Mouse (Mus musculus): ENCODE data around the gene Gm21663. TPM values are rescaled to one million over a fixed set of nuclear protein-coding genes. Genes with fewer than 3 reads are reported as not detected.

Gm21663 gene
- 0.09 and 0.22 TPM in 2 replicates for polyA plus RNA-seq (2015; fragmentation: Nextera tagmentation; extraction: Ambion mirVana)

GRCm38 (mm10) chr5:25942281-25942680 is at the start of gene Gm21663:
Gene Gm21663, minus strand, starts transcription at chr5:25942381.

GRCm38 (mm10) chr5:25988550-25988949 is 46.4 kb upstream of the Gm21663 start, which contains the start of gene Gm21698:
Gene Gm21698, minus strand, starts transcription at chr5:25988650.

DNA sequence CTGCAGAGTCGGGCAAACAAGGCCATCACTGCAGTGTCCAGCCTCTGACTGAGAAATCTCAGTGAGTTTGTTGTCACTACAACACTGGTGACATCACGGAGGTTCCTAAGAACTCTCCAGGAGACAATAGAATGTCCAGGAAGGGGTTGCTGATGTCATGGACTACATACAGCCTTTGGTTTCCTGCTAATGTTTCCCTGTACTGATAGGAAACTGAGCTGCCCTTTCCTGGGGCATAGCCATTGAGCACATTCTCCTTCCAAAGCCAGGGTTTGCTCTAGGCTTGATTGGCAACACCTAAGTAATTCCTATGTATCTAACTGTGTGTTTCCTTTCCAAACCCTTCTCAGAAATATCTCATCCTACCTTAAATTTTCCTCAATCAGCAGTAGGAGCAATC is 30.4 kb upstream of the Gm21663 start, which contains the start of gene Gm21680:
Gene Gm21680, minus strand, starts transcription at position 101 of the 400 bp plus-strand sequence.

GRCm38 (mm10) chr5:25954317-25954716 is 12.1 kb upstream of the Gm21663 start, which contains the start of gene Gm21671:
Gene Gm21671, minus strand, starts transcription at chr5:25954417.

Other genes with a start within 250 kb of the Gm21663 start
- gene Xrcc2, start 236.6 kb downstream of the Gm21663 start, polyA plus RNA-seq (2015; fragmentation: Nextera tagmentation; extraction: Ambion mirVana): 2.6 and 4.0 TPM in 2 replicates
- 10.8 and 11.8 TPM in 2 replicates for gene Actr3b, start 182.4 kb downstream of the Gm21663 start, polyA plus RNA-seq (2015; fragmentation: Nextera tagmentation; extraction: Ambion mirVana)
- gene Gm21671, start 12.0 kb upstream of the Gm21663 start, polyA plus RNA-seq (2015; fragmentation: Nextera tagmentation; extraction: Ambion mirVana): 0.09 and 0.35 TPM in 2 replicates
- 0.17 and 0.21 TPM in 2 replicates for gene Gm21680, start 30.3 kb upstream of the Gm21663 start, polyA plus RNA-seq (2015; fragmentation: Nextera tagmentation; extraction: Ambion mirVana)
- gene Gm21698, start 46.3 kb upstream of the Gm21663 start, polyA plus RNA-seq (2015; fragmentation: Nextera tagmentation; extraction: Ambion mirVana): 0.40 TPM in 1 of 2 replicates, not detected in the other
- 0.20 and 0.48 TPM in 2 replicates for gene Gm1979, start 62.4 kb upstream of the Gm21663 start, polyA plus RNA-seq (2015; fragmentation: Nextera tagmentation; extraction: Ambion mirVana)
- 0.22 TPM in 1 of 2 replicates, not detected in the other for gene Gm5862, start 80.5 kb upstream of the Gm21663 start, polyA plus RNA-seq (2015; fragmentation: Nextera tagmentation; extraction: Ambion mirVana)
- gene Speer4a, start 97.2 kb upstream of the Gm21663 start, polyA plus RNA-seq (2015; fragmentation: Nextera tagmentation; extraction: Ambion mirVana): 0.22 and 0.63 TPM in 2 replicates
- gene Gm7347, start 116.2 kb upstream of the Gm21663 start, polyA plus RNA-seq (2015; fragmentation: Nextera tagmentation; extraction: Ambion mirVana): 0.05 and 0.22 TPM in 2 replicates
- 0.05 and 0.21 TPM in 2 replicates for gene Gm10471, start 146.9 kb upstream of the Gm21663 start, polyA plus RNA-seq (2015; fragmentation: Nextera tagmentation; extraction: Ambion mirVana)
- gene 5031410I06Rik, start 163.0 kb upstream of the Gm21663 start, polyA plus RNA-seq (2015; fragmentation: Nextera tagmentation; extraction: Ambion mirVana): 0.30 TPM in 1 of 2 replicates, not detected in the other
- gene Gm10220, start 179.0 kb upstream of the Gm21663 start, polyA plus RNA-seq (2015; fragmentation: Nextera tagmentation; extraction: Ambion mirVana): 0.14 and 0.19 TPM in 2 replicates